ENCODE assay signal across 12 mouse cellular contexts in genomic region chr11:59933943-59934342, GRCm38 (mm10). TPM values are rescaled to one million over a fixed set of nuclear protein-coding genes. Genes with fewer than 3 reads are reported as not detected.
DNase-seq lines count a peak whose midpoint lies in the region; ATAC-seq and TF ChIP-seq lines count a peak whose summit lies in the region.
"Had no signal": no experiment of that assay in that cellular context is flagged by ENCODE, and none has a peak within 500 bp of the region (broad histone marks: within the 10 kb centered on the region; RNA-seq: fewer than 3 reads in every experiment).

No protein-coding gene starts in this region.

- ATAC-seq in heart, postnatal 0 days (ENCODE audit: insufficient read depth, low read depth) = peak; percentile 55; the same call in 1 of the 2 replicates
- ATAC-seq in midbrain, embryonic 13.5 days = 0 out of 2 replicates have a peak, but pooled peaks have one; percentile 68

- H3K27ac ChIP-seq in heart, postnatal 0 days (ENCODE audit: low read depth) = no peak overlapping the region
- H3K27ac ChIP-seq in midbrain, embryonic 13.5 days = 0 out of 2 replicates have a peak overlapping the region, but pooled peaks have one; percentile 33
- H3K27ac ChIP-seq: liver, embryonic 15.5 days; neural tube, embryonic 12.5 days had no signal

- no peak for TF ChIP-seq CTCF in heart, postnatal 0 days (IDR thresholded peaks at IDR 0.05; ENCODE audit: low read depth)

- H3K9me3 ChIP-seq in heart, postnatal 0 days (replicated peaks; ENCODE audit: control insufficient read depth, low read length) = no peaks in the 10 kb centered on the region
- H3K9me3 ChIP-seq in midbrain, embryonic 13.5 days = no peaks in the 10 kb centered on the region
- H3K9me3 ChIP-seq: liver, embryonic 15.5 days; megakaryocyte, embryonic 14.5 days; neural tube, embryonic 12.5 days had no signal

- no peak overlapping the region for H3K4me3 ChIP-seq in heart, postnatal 0 days (ENCODE audit: low read depth, low read length)
- H3K4me3 ChIP-seq in midbrain, embryonic 13.5 days (replicated peaks) = no peak overlapping the region
- H3K4me3 ChIP-seq: liver, embryonic 15.5 days; megakaryocyte, embryonic 14.5 days; neural tube, embryonic 12.5 days had no signal

- H3K27me3 ChIP-seq in heart, postnatal 0 days (ENCODE audit: control insufficient read depth, insufficient read depth, low read length) = no peaks in the 10 kb centered on the region
- no peaks in the 10 kb centered on the region for H3K27me3 ChIP-seq in midbrain, embryonic 13.5 days
- H3K27me3 ChIP-seq: neural tube, embryonic 12.5 days had no signal

- no peak overlapping the region for H3K4me2 ChIP-seq in heart, postnatal 0 days (ENCODE audit: low read depth, low read length)
- no peak overlapping the region for H3K4me2 ChIP-seq in midbrain, embryonic 13.5 days (replicated peaks)
- H3K4me2 ChIP-seq: liver, embryonic 15.5 days; neural tube, embryonic 12.5 days had no signal

- TF ChIP-seq EP300 in heart, postnatal 0 days (IDR thresholded peaks at IDR 0.05; ENCODE audit: low read depth) = no peak

- H3K36me3 ChIP-seq in heart, postnatal 0 days (replicated peaks; ENCODE audit: control insufficient read depth, insufficient read depth, low read length) = no peaks in the 10 kb centered on the region
- H3K36me3 ChIP-seq in midbrain, embryonic 13.5 days = no peaks in the 10 kb centered on the region
- H3K36me3 ChIP-seq: liver, embryonic 15.5 days; neural tube, embryonic 12.5 days had no signal

- H3K4me1 ChIP-seq in heart, postnatal 0 days (ENCODE audit: control insufficient read depth, insufficient read depth) = peaks cover 11% of the 10 kb centered on the region; the same call in 1 of the 2 replicates
- H3K4me1 ChIP-seq in midbrain, embryonic 13.5 days (replicated peaks) = peaks cover 6% of the 10 kb centered on the region; the same call in 1 of the 2 replicates
- H3K4me1 ChIP-seq: liver, embryonic 15.5 days; neural tube, embryonic 12.5 days had no signal

- H3K9ac ChIP-seq in heart, postnatal 0 days (replicated peaks; ENCODE audit: low read depth, low read length) = no peak overlapping the region
- H3K9ac ChIP-seq in midbrain, embryonic 13.5 days (replicated peaks) = no peak overlapping the region; the same call in 1 of the 2 replicates
- H3K9ac ChIP-seq: liver, embryonic 15.5 days; neural tube, embryonic 12.5 days had no signal

- 39% methylated on average over 12 of the region's 12 CpGs for WGBS in heart, postnatal 0 days
- WGBS in midbrain, embryonic 13.5 days = 39% methylated on average over 12 of the region's 12 CpGs

- no peak for DNase-seq in heart, postnatal 0 days (ENCODE audit: low spot score)
- no peak for DNase-seq in heart, adult 18-20 months
- peak; percentile 7 for DNase-seq in R1 (ENCODE audit: low read depth, low spot score)
- DNase-seq in brain, adult 2 months (ENCODE audit: low read depth, low spot score) = peak; percentile 53
- no peak for DNase-seq in left cerebral cortex, adult 8-10 months (ENCODE audit: low spot score in 2 of 2)
- DNase-seq in urinary bladder, postnatal 4 days (ENCODE audit: low spot score in 2 of 2) = no peak
- DNase-seq: cerebellum, adult 9-10 months; kidney, adult 11 months had no signal

RNA-seq across cellular contexts. Expression of gene Med9, which starts 14.1 kb away (rescaled TPM):
- total RNA-seq in heart, postnatal 0 days (2014; rRNA removed; ENCODE audit: low replicate concordance) = 29.4 and 33.0 TPM in 2 replicates
- 40.8 and 41.1 TPM in 2 replicates for polyA plus RNA-seq in heart, postnatal 0 days (2015; fragmentation: Nextera tagmentation; extraction: Ambion mirVana)
- total RNA-seq in heart, adult 18-20 months (2021) = 10 to 100 TPM; 26.8 to 27.0 TPM
- 34.1 and 34.9 TPM in 2 replicates for polyA plus RNA-seq in midbrain, embryonic 13.5 days (2015; fragmentation: Nextera tagmentation; extraction: Ambion mirVana)
- total RNA-seq in left cerebral cortex, adult 8-10 months (2022) = 10 to 100 TPM; 40.9 to 45.4 (median 42.7) TPM

RNA-seq across cellular contexts. Expression of gene Rasd1, which starts 30.8 kb away (rescaled TPM):
- total RNA-seq in heart, postnatal 0 days (2014; rRNA removed; ENCODE audit: low replicate concordance) = 0.08 and 5.6 TPM in 2 replicates
- polyA plus RNA-seq in heart, postnatal 0 days (2015; fragmentation: Nextera tagmentation; extraction: Ambion mirVana) = 10.5 and 12.2 TPM in 2 replicates
- total RNA-seq in heart, adult 18-20 months (2021) = 10 to 100 TPM in 1 of 2 experiments, 1 to 10 TPM in 1; 4.5 to 10.9 TPM
- polyA plus RNA-seq in midbrain, embryonic 13.5 days (2015; fragmentation: Nextera tagmentation; extraction: Ambion mirVana) = 0.72 and 1.3 TPM in 2 replicates
- 10 to 100 TPM in 2 of 4 experiments, 1 to 10 TPM in 2; 5.3 to 10.5 (median 9.3) TPM for total RNA-seq in left cerebral cortex, adult 8-10 months (2022)

Comparison
In these comparisons a context has a peak if more than half of its experiments do, and no peak if none do; other contexts are left out.
1. DNase-seq: peak in R1 (single experiment) and brain, adult 2 months (single experiment); none in heart, postnatal 0 days (single experiment), heart, adult 18-20 months (0 of 2), left cerebral cortex, adult 8-10 months (0 of 2) and urinary bladder, postnatal 4 days (0 of 2).